Mouse (Mus musculus) hindbrain, embryonic 12.5 days (tissue): ENCODE data around the gene Zfp109. TPM values are rescaled to one million over a fixed set of nuclear protein-coding genes. Genes with fewer than 3 reads are reported as not detected.

Source experiments
- ATAC-seq: fragments of 200-750 bp; cut with Nextera tagmentation; 2 replicates; pipeline ENCODE4 v1.8.0; 2017; ENCODE audit warnings: moderate TSS enrichment; ENCODE audit not compliant: low FRiP score
- H3K27ac ChIP-seq: fragments of 300-500 bp; sonication (generic); 2 replicates; pipeline ENCODE4 v1.5.1; 2016; ENCODE audit warnings: mild to moderate bottlenecking
- H3K27me3 ChIP-seq: fragments of 300-500 bp; sonication (generic); 2 replicates; pipeline ENCODE4 v1.6.1; 2016; ENCODE audit warnings: mild to moderate bottlenecking
- H3K36me3 ChIP-seq: fragments of 300-500 bp; sonication (generic); 2 replicates; pipeline ENCODE4 v1.6.1; 2016; ENCODE audit warnings: mild to moderate bottlenecking
- H3K4me1 ChIP-seq: fragments of 300-500 bp; sonication (generic); 2 replicates; pipeline ENCODE4 v1.6.1; 2016
- H3K4me2 ChIP-seq: fragments of 300-500 bp; sonication (generic); replicated peaks from 2 replicates; pipeline ENCODE4 v1.6.1; 2016; ENCODE audit warnings: mild to moderate bottlenecking
- H3K4me3 ChIP-seq: fragments of 300-500 bp; sonication (generic); 2 replicates; pipeline ENCODE4 v1.5.1; 2016; ENCODE audit warnings: mild to moderate bottlenecking
- H3K9ac ChIP-seq: fragments of 300-500 bp; sonication (generic); 2 replicates; pipeline ENCODE4 v1.6.1; 2016; ENCODE audit warnings: mild to moderate bottlenecking, moderate library complexity
- H3K9me3 ChIP-seq: fragments of 300-500 bp; sonication (generic); replicated peaks from 2 replicates; pipeline ENCODE4 v1.6.1; 2016; ENCODE audit warnings: mild to moderate bottlenecking
- WGBS: fragments of 180-500 bp; shearing (Covaris S2); methylation state at CpG from one replicate; pipeline ENCODE4 v1.1.7; 2016; 5-methylcytosine and 5-hydroxymethylcytosine counted together
- polyA plus RNA-seq: library from polyadenylated mRNA; unstranded; fragments of >200 nt; fragmentation: Nextera tagmentation; extraction: Ambion mirVana; gene quantifications from 2 replicates; pipeline ENCODE4 v1.2.1, GENCODE M21; 2016

The Zfp109 gene
- polyA plus RNA-seq, 1 experiment from 2014 or later, result 4.9 TPM

GRCm38 (mm10) chr7:24193157-24193556, 44.2 kb downstream of the Zfp109 start:
- ATAC-seq, result no peak
- H3K27me3 ChIP-seq, result no peaks in the 10 kb centered on the region
- peaks cover 11% of the 10 kb centered on the region for H3K9me3 ChIP-seq
- 94% methylated on average over 3 of the region's 3 CpGs for WGBS
- H3K9ac ChIP-seq, result no peak overlapping the region
- peaks cover 36% of the 10 kb centered on the region for H3K36me3 ChIP-seq
- H3K4me3 ChIP-seq, result no peak overlapping the region
- H3K4me2 ChIP-seq, result no peak overlapping the region
- no peak overlapping the region for H3K27ac ChIP-seq
- no peaks in the 10 kb centered on the region for H3K4me1 ChIP-seq

DNA sequence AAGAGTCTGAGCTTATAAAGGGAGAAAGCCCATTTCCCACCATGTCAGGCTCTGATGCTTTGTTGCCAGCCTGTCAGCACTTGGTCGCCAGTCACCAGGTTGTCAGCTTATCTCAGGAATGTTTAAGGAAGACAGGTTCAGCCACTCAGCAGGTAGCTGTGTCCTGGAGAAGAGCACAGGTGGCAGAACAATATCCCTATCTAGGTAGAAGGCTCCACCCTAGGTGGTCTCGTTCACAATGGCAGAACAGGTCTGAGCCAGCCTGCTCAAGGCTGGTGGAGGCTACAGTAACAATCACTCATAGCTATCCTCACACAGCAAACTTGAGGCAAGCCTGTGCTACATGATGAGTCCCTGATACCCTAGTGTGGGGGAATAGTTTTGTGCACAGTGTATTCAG, 46.0 kb downstream of the Zfp109 start:
- WGBS, result 84% methylated on average over 2 of the region's 2 CpGs
- Histone ChIP-seq H3K36me3 (peaks cover 23% of the 10 kb centered on the region), H3K27me3 (no peaks in the 10 kb centered on the region), H3K9me3 (peaks cover 8% of the 10 kb centered on the region; the same call in 1 of the 2 replicates), H3K4me2 (no peak overlapping the region), H3K27ac (no peak overlapping the region), H3K9ac (no peak overlapping the region), H3K4me3 (no peak overlapping the region), H3K4me1 (no peaks in the 10 kb centered on the region)
- ATAC-seq, result no peak

- Histone ChIP-seq H3K4me3 (no peak overlapping the region), H3K9me3 (peaks cover 8% of the 10 kb centered on the region; the same call in 1 of the 2 replicates), H3K27ac (no peak overlapping the region), H3K36me3 (peaks cover 18% of the 10 kb centered on the region), H3K4me2 (no peak overlapping the region), H3K9ac (no peak overlapping the region), H3K4me1 (no peaks in the 10 kb centered on the region), H3K27me3 (no peaks in the 10 kb centered on the region)
- WGBS, result 81% methylated on average over 5 of the region's 5 CpGs
- no peak for ATAC-seq
Measured at GRCm38 (mm10) chr7:24189571-24189944, 47.8 kb downstream of the Zfp109 start.

- Histone ChIP-seq H3K36me3 (peaks cover 13% of the 10 kb centered on the region), H3K27me3 (no peaks in the 10 kb centered on the region), H3K4me1 (no peaks in the 10 kb centered on the region), H3K9me3 (peaks cover 6% of the 10 kb centered on the region; the same call in 1 of the 2 replicates), H3K4me2 (no peak overlapping the region), H3K9ac (no peak overlapping the region), H3K27ac (no peak overlapping the region), H3K4me3 (no peak overlapping the region)
- no peak for ATAC-seq
- 60% methylated on average over 4 of the region's 4 CpGs for WGBS
Measured at GRCm38 (mm10) chr7:24188901-24189570, 48.3 kb downstream of the Zfp109 start.

GRCm38 (mm10) chr7:24187611-24188010, 49.7 kb downstream of the Zfp109 start:
- no peak overlapping the region for H3K27ac ChIP-seq
- no peak overlapping the region for H3K4me3 ChIP-seq
- no peak for ATAC-seq
- 83% methylated on average over 1 of the region's 1 CpGs for WGBS
- no peaks in the 10 kb centered on the region for H3K4me1 ChIP-seq
- no peaks in the 10 kb centered on the region for H3K27me3 ChIP-seq
- H3K36me3 ChIP-seq, result 0 out of 2 replicates have a peak, but pooled peaks cover 3% of the 10 kb centered on the region
- 0 out of 2 replicates have a peak, but pooled peaks cover 4% of the 10 kb centered on the region for H3K9me3 ChIP-seq
- no peak overlapping the region for H3K4me2 ChIP-seq
- H3K9ac ChIP-seq, result no peak overlapping the region

Other genes starting within 250 kb of the Zfp109 start
- gene V1rd19, start 235.9 kb downstream of the Zfp109 start, polyA plus RNA-seq, result not detected in 2 replicates
- not detected in 2 replicates for gene Vmn1r183, start 184.3 kb downstream of the Zfp109 start, polyA plus RNA-seq
- 32.4 and 32.5 TPM in 2 replicates for gene Zfp180, start 155.6 kb downstream of the Zfp109 start, polyA plus RNA-seq
- gene Zfp112, start 125.2 kb downstream of the Zfp109 start, polyA plus RNA-seq, result 7.6 and 9.3 TPM in 2 replicates
- 19.2 TPM in 2 replicates for gene Zfp235, start 103.4 kb downstream of the Zfp109 start, polyA plus RNA-seq
- gene Zfp114, start 62.5 kb downstream of the Zfp109 start, polyA plus RNA-seq, result 4.8 and 5.2 TPM in 2 replicates
- gene Zfp111, start 26.1 kb downstream of the Zfp109 start, polyA plus RNA-seq, result 9.3 and 10.4 TPM in 2 replicates
- 4.4 and 5.4 TPM in 2 replicates for gene Zfp108, start 17.2 kb upstream of the Zfp109 start, polyA plus RNA-seq
- gene Zfp93, start 32.9 kb upstream of the Zfp109 start, polyA plus RNA-seq, result 7.3 and 8.7 TPM in 2 replicates
- 45.0 and 46.4 TPM in 2 replicates for gene Zfp61, start 63.7 kb upstream of the Zfp109 start, polyA plus RNA-seq
- 15.6 and 18.2 TPM in 2 replicates for gene Zfp94, start 79.1 kb upstream of the Zfp109 start, polyA plus RNA-seq
- gene Tescl, start 96.4 kb upstream of the Zfp109 start, polyA plus RNA-seq, result not detected in 2 replicates
- not detected in 2 replicates for gene Lypd5, start 111.6 kb upstream of the Zfp109 start, polyA plus RNA-seq
- 2.1 and 2.4 TPM in 2 replicates for gene Kcnn4, start 132.7 kb upstream of the Zfp109 start, polyA plus RNA-seq
- 28.9 and 29.5 TPM in 2 replicates for gene Smg9, start 162.1 kb upstream of the Zfp109 start, polyA plus RNA-seq
- gene Irgc1, start 214.7 kb upstream of the Zfp109 start, polyA plus RNA-seq, result not detected in 2 replicates
- 0.59 and 0.95 TPM in 2 replicates for gene Plaur, start 224.9 kb upstream of the Zfp109 start, polyA plus RNA-seq
- gene Cadm4, start 244.5 kb upstream of the Zfp109 start, polyA plus RNA-seq, result 41.3 and 42.3 TPM in 2 replicates